Mouse (Mus musculus) megakaryocyte-erythroid progenitor cell, adult 5-6 weeks (primary cell): Measurements from ENCODE around the gene DXBay18. TPM values are rescaled to one million over a fixed set of nuclear protein-coding genes. Genes with fewer than 3 reads are reported as not detected.
"Not testable (repeated sequence)": the region's sequence is repeated elsewhere in the genome, so short reads cannot be mapped to it uniquely, and the experiment has no call there.

Experiments used
- ATAC-seq: replicated peaks from 2 replicates; pipeline ENCODE4 v1.8.0; 2016; ENCODE audit warnings: mild to moderate bottlenecking, inconsistent platforms; ENCODE audit not compliant: severe bottlenecking, poor library complexity, low FRiP score, low TSS enrichment
- total RNA-seq, 2 experiments: library from RNA; stranded (forward) in 1 of 2; stranded (reverse) in 1 of 2; fragments of 200-1000, 215-1000 nt in 1 of 2; fragments of >200 nt in 1 of 2; fragmentation: Nextera tagmentation in 1 of 2; gene quantifications; 2 replicates each; pipeline ENCODE4 v1.2.3; 2014 to 2017

Gene DXBay18
- total RNA-seq (2014; fragmentation: Nextera tagmentation): not detected in 2 replicates
- total RNA-seq (2017): not detected in 2 replicates

- not testable (repeated sequence) for ATAC-seq
Measured at GRCm38 (mm10) chrX:73149350-73149749, at the start of gene DXBay18. Gene DXBay18 (minus strand): TSS chrX:73149450.

- ATAC-seq: 0 out of 2 replicates have a peak, but pooled peaks have one; percentile 44
Measured at GRCm38 (mm10) chrX:73191934-73192333, 42.7 kb upstream of the DXBay18 start, which contains the start of gene Xlr3b. Gene Xlr3b (plus strand): TSS chrX:73192207.

DNA sequence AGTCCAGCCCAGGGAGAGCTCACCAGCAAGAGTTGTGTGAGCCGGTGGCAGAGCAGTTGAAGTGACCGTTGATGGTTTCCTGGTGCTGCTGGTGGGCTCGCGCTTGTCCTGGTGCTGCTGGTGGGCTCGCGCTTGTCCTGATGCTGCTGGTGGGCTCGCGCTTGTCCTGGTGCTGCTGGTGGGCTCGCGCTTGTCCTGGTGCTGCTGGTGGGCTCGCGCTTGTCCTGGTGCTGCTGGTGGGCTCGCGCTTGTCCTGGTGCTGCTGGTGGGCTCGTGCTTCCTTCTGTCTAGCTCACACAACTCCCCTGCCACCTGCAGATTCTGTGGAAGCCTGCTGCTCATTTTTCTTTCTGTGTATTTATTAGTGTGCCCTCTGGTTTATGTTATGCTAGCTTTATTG, 27.6 kb upstream of the DXBay18 start, which contains the start of gene Spin2d:
Gene Spin2d (minus strand): TSS at position 101 of the 400 bp plus-strand sequence.
- not testable (repeated sequence) for ATAC-seq

GRCm38 (mm10) chrX:73148496-73148895, 754 bp downstream of the DXBay18 start, which contains the start of gene Xlr5b:
Gene Xlr5b (plus strand): TSS chrX:73148796.
- not testable (repeated sequence) for ATAC-seq

DNA sequence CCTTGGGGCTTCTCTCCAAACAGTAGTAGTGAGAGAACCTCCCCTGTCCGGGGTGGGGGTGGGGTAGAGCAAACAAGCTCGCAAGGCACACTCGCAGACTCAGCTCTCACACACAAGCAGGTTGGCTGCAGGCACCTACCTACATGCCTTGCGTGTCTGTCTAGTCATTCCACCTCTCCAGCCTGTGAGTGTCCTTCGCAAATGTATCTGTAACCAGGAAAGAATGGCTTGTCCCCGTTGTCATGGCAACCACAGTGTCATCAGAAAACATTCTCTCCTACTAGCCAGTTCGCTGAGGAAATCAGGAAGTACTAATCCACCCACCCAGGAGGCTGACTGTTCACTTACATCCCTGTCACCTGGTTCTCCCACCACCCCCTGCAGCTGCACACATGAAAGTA, 6.0 kb downstream of the DXBay18 start:
- ATAC-seq: 0 out of 2 replicates have a peak, but pooled peaks have one; percentile 26

DNA sequence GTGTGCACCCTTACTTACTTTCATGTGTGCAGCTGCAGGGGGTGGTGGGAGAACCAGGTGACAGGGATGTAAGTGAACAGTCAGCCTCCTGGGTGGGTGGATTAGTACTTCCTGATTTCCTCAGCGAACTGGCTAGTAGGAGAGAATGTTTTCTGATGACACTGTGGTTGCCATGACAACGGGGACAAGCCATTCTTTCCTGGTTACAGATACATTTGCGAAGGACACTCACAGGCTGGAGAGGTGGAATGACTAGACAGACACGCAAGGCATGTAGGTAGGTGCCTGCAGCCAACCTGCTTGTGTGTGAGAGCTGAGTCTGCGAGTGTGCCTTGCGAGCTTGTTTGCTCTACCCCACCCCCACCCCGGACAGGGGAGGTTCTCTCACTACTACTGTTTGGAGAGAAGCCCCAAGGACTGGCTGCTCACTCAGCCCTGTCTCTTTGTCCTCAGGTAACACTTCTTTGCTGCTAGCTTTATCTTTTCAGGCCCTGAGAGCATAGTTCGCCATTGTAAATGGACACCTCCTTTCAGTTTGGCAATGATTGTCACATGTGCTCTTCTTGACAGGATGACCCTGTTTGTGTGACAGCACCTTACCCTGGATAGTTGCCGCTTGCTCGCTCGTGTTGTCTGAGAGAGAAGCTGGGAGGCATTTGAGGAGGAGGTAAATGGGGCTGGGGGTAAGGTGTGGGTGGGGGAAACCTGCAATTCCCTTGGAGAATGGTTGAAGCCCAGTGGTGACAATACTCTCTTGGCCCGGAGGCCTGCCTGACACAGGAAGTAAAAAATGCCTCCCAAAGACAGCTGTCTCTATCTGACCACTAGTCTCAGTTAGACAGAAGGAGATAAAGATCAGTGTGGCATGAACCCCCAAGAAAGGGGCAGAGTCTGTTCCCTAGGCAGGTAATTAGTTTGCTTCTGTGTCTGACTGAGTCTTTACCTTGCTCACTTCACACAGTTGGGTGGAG, 26.1 kb downstream of the DXBay18 start:
- ATAC-seq: 0 out of 2 replicates have a peak, but pooled peaks have one; percentile 22

DNA sequence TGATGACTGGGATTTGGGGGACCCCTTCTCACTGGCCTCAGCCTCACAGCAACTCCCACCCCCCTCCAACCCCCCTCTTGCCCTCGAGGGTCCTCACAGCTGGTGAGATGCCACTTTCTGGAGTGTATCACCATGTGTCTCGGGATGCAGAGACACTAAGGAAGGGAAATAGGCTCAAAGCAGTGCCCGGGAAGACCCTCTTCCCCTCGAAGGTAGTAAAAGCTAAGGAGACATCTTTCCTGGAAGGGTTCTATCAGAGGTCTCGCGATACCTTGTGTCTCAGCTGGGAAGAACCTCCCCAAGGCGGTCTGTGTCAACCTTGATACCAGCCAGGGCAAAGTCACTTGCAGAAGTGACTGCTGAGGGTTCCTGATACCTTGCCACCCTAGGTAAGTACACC, 32.5 kb downstream of the DXBay18 start, which contains the start of gene Gm14685:
Gene Gm14685 (plus strand): TSS at position 301 of the 400 bp plus-strand sequence.
- not testable (repeated sequence) for ATAC-seq

DNA sequence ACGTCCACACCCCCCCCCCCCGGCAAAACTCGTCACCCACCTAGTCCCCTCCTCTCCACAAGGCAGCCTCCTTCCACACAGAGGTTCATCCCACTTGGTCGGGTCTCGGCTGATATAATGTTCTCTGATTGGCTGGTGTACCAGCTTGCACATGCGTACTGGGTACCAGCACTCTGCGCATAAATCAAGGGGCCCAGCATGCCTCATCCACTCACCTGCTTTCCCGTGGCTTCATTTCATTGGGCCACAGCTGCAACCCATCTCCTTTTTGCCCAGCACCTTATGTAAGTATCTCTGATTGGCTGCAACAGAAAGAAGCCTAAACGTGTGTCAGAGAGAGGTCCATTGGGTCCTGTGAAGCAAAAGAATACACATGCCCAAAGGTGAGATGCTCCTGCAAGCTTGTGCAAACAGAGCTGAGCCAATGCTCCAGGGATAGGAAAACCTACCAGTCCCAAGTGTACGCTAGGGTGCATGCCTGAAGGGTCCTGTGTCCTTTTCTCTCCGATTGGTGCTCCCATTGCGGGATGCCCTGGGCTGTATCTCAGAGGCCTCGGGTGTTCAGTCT, 52.2 kb downstream of the DXBay18 start, which contains the start of gene Xlr3a:
Gene Xlr3a (minus strand): TSS at position 155 of the 568 bp plus-strand sequence.
- ATAC-seq: not testable (repeated sequence)

Other genes starting within 250 kb of the DXBay18 start
- 40.3 and 76.2 TPM in 2 replicates for gene Cetn2, start 231.0 kb downstream of the DXBay18 start, total RNA-seq (2014; fragmentation: Nextera tagmentation)
- gene Cetn2, start 231.0 kb downstream of the DXBay18 start, total RNA-seq (2017): 90.8 and 114 TPM in 2 replicates
- gene Nsdhl, start 230.9 kb downstream of the DXBay18 start, total RNA-seq (2014; fragmentation: Nextera tagmentation): 12.9 and 16.6 TPM in 2 replicates
- 22.1 and 22.2 TPM in 2 replicates for gene Nsdhl, start 230.9 kb downstream of the DXBay18 start, total RNA-seq (2017)
- 5.6 TPM in 1 of 2 replicates, not detected in the other for gene Zfp185, start 162.1 kb downstream of the DXBay18 start, total RNA-seq (2014; fragmentation: Nextera tagmentation)
- not detected in 2 replicates for gene Zfp185, start 162.1 kb downstream of the DXBay18 start, total RNA-seq (2017)
- gene Pnma5, start 112.3 kb downstream of the DXBay18 start, total RNA-seq (2014; fragmentation: Nextera tagmentation): not detected in 2 replicates
- gene Pnma5, start 112.3 kb downstream of the DXBay18 start, total RNA-seq (2017): not detected in 2 replicates
- not detected in 2 replicates for gene Pnma3, start 84.7 kb downstream of the DXBay18 start, total RNA-seq (2014; fragmentation: Nextera tagmentation)
- gene Pnma3, start 84.7 kb downstream of the DXBay18 start, total RNA-seq (2017): not detected in 2 replicates
- gene Xlr4a, start 67.0 kb downstream of the DXBay18 start, total RNA-seq (2014; fragmentation: Nextera tagmentation): 12.6 and 21.7 TPM in 2 replicates
- gene Xlr4a, start 67.0 kb downstream of the DXBay18 start, total RNA-seq (2017): 30.9 and 41.9 TPM in 2 replicates
- gene Xlr3a, start 52.4 kb downstream of the DXBay18 start, total RNA-seq (2014; fragmentation: Nextera tagmentation): 1.2 and 4.0 TPM in 2 replicates
- 15.0 TPM in 1 of 2 replicates, not detected in the other for gene Xlr3a, start 52.4 kb downstream of the DXBay18 start, total RNA-seq (2017)
- gene Gm14685, start 32.4 kb downstream of the DXBay18 start, total RNA-seq (2014; fragmentation: Nextera tagmentation): not detected in 2 replicates
- not detected in 2 replicates for gene Gm14685, start 32.4 kb downstream of the DXBay18 start, total RNA-seq (2017)
- not detected in 2 replicates for gene Xlr5b, start 654 bp downstream of the DXBay18 start, total RNA-seq (2014; fragmentation: Nextera tagmentation)
- not detected in 2 replicates for gene Xlr5b, start 654 bp downstream of the DXBay18 start, total RNA-seq (2017)
- gene Spin2d, start 27.5 kb upstream of the DXBay18 start, total RNA-seq (2014; fragmentation: Nextera tagmentation): not detected in 2 replicates
- gene Spin2d, start 27.5 kb upstream of the DXBay18 start, total RNA-seq (2017): not detected in 2 replicates
- 4.8 and 10.8 TPM in 2 replicates for gene Xlr3b, start 42.8 kb upstream of the DXBay18 start, total RNA-seq (2014; fragmentation: Nextera tagmentation)
- 4.2 and 4.4 TPM in 2 replicates for gene Xlr3b, start 42.8 kb upstream of the DXBay18 start, total RNA-seq (2017)
- 41.2 TPM in 2 replicates for gene Xlr4b, start 64.9 kb upstream of the DXBay18 start, total RNA-seq (2014; fragmentation: Nextera tagmentation)
- gene Xlr4b, start 64.9 kb upstream of the DXBay18 start, total RNA-seq (2017): 23.1 and 29.2 TPM in 2 replicates
- gene F8a, start 78.8 kb upstream of the DXBay18 start, total RNA-seq (2014; fragmentation: Nextera tagmentation): 2.6 and 2.8 TPM in 2 replicates
- 2.4 and 2.6 TPM in 2 replicates for gene F8a, start 78.8 kb upstream of the DXBay18 start, total RNA-seq (2017)
- 5.5 and 10.5 TPM in 2 replicates for gene Xlr4c, start 93.7 kb upstream of the DXBay18 start, total RNA-seq (2014; fragmentation: Nextera tagmentation)
- gene Xlr4c, start 93.7 kb upstream of the DXBay18 start, total RNA-seq (2017): 24.6 and 34.2 TPM in 2 replicates
- not detected in 2 replicates for gene Xlr3c, start 115.9 kb upstream of the DXBay18 start, total RNA-seq (2014; fragmentation: Nextera tagmentation)
- 0.69 TPM in 1 of 2 replicates, not detected in the other for gene Xlr3c, start 115.9 kb upstream of the DXBay18 start, total RNA-seq (2017)
- gene Xlr5a, start 143.5 kb upstream of the DXBay18 start, total RNA-seq (2014; fragmentation: Nextera tagmentation): not detected in 2 replicates
- not detected in 2 replicates for gene Xlr5a, start 143.5 kb upstream of the DXBay18 start, total RNA-seq (2017)
- not detected in 2 replicates for gene Xlr5c, start 143.5 kb upstream of the DXBay18 start, total RNA-seq (2014; fragmentation: Nextera tagmentation)
- not detected in 2 replicates for gene Xlr5c, start 143.5 kb upstream of the DXBay18 start, total RNA-seq (2017)
- gene Gm45015, start 187.4 kb upstream of the DXBay18 start, total RNA-seq (2014; fragmentation: Nextera tagmentation): not detected in 2 replicates
- gene Gm45015, start 187.4 kb upstream of the DXBay18 start, total RNA-seq (2017): not detected in 2 replicates
- gene Zfp275, start 193.2 kb upstream of the DXBay18 start, total RNA-seq (2014; fragmentation: Nextera tagmentation): 3.1 and 6.7 TPM in 2 replicates
- 1.8 and 2.5 TPM in 2 replicates for gene Zfp275, start 193.2 kb upstream of the DXBay18 start, total RNA-seq (2017)
- gene Gm18336, start 249.3 kb upstream of the DXBay18 start, total RNA-seq (2014; fragmentation: Nextera tagmentation): not detected in 2 replicates
- not detected in 2 replicates for gene Gm18336, start 249.3 kb upstream of the DXBay18 start, total RNA-seq (2017)